Mouse (Mus musculus): ENCODE results near the gene Rbl1.
"Not testable (repeated sequence)": the region's sequence is repeated elsewhere in the genome, so short reads cannot be mapped to it uniquely, and the experiment has no call there.

Rbl1 gene

GRCm38 (mm10) chr2:157204366-157205218 is at the start of gene Rbl1:
TSS of gene Rbl1 (minus strand) at chr2:157204534.
- DNase-seq = peak; percentile 85

- no peak for DNase-seq
These were observed 43.8 kb upstream of the Rbl1 start for GRCm38 (mm10) chr2:157248111-157248510.

GRCm38 (mm10) chr2:157245603-157246002 is 41.3 kb upstream of the Rbl1 start:
- no peak for DNase-seq

GRCm38 (mm10) chr2:157245001-157245400 is 40.7 kb upstream of the Rbl1 start:
- DNase-seq = no peak

- DNase-seq = no peak
These were observed 31.6 kb upstream of the Rbl1 start for GRCm38 (mm10) chr2:157235946-157236345.

GRCm38 (mm10) chr2:157221916-157222315 is 17.6 kb upstream of the Rbl1 start:
- not testable (repeated sequence) for DNase-seq

- no peak for DNase-seq
These were observed 15.8 kb upstream of the Rbl1 start for GRCm38 (mm10) chr2:157220108-157220507.

- DNase-seq = no peak
These were observed 7.4 kb upstream of the Rbl1 start for GRCm38 (mm10) chr2:157211731-157212130.

GRCm38 (mm10) chr2:157203459-157204365 is 622 bp downstream of the Rbl1 start:
- DNase-seq = no peak

- no peak for DNase-seq
These were observed 1.3 kb downstream of the Rbl1 start for GRCm38 (mm10) chr2:157203026-157203425.

GRCm38 (mm10) chr2:157202361-157202760 is 2.0 kb downstream of the Rbl1 start:
- DNase-seq = no peak

- DNase-seq = peak; percentile 18
These were observed 3.1 kb downstream of the Rbl1 start for GRCm38 (mm10) chr2:157201081-157201830.

- DNase-seq = not testable (repeated sequence)
These were observed 5.9 kb downstream of the Rbl1 start for GRCm38 (mm10) chr2:157198405-157198804.

- DNase-seq = no peak
These were observed 13.7 kb downstream of the Rbl1 start for GRCm38 (mm10) chr2:157190651-157191050.

GRCm38 (mm10) chr2:157187223-157187622 is 17.1 kb downstream of the Rbl1 start:
- DNase-seq = no peak

GRCm38 (mm10) chr2:157186504-157186903 is 17.8 kb downstream of the Rbl1 start:
- no peak for DNase-seq

GRCm38 (mm10) chr2:157185022-157185660 is 19.2 kb downstream of the Rbl1 start:
- DNase-seq = no peak

GRCm38 (mm10) chr2:157178167-157178566 is 26.2 kb downstream of the Rbl1 start:
- no peak for DNase-seq

GRCm38 (mm10) chr2:157176248-157176647 is 28.1 kb downstream of the Rbl1 start:
- DNase-seq = no peak

- DNase-seq = no peak
These were observed 29.9 kb downstream of the Rbl1 start for GRCm38 (mm10) chr2:157174416-157174815.

- DNase-seq = no peak
These were observed 30.8 kb downstream of the Rbl1 start for GRCm38 (mm10) chr2:157173555-157173954.

GRCm38 (mm10) chr2:157172984-157173383 is 31.4 kb downstream of the Rbl1 start:
- no peak for DNase-seq
